ENCODE assay signal across 8 mouse cellular contexts in genomic region chr4:53440816-53441571, GRCm38 (mm10). TPM values are rescaled to one million over a fixed set of nuclear protein-coding genes. Genes with fewer than 3 reads are reported as not detected.
DNase-seq lines count a peak whose midpoint lies in the region; ATAC-seq and TF ChIP-seq lines count a peak whose summit lies in the region.

No protein-coding gene starts in this region.

- peak overlapping the region; percentile 74 for H3K9ac ChIP-seq in embryonic facial prominence, embryonic 12.5 days
- H3K9ac ChIP-seq in heart, embryonic 11.5 days (ENCODE audit: low read depth, low read length) = peak overlapping the region; percentile 84
- H3K9ac ChIP-seq in kidney, embryonic 15.5 days = peak overlapping the region; percentile 74
- H3K9ac ChIP-seq in liver, embryonic 13.5 days = peak overlapping the region; percentile 86

- under 1% methylated on average over 45 of the region's 45 CpGs for WGBS in embryonic facial prominence, embryonic 12.5 days
- WGBS in heart, embryonic 11.5 days (ENCODE audit: insufficient replicate concordance) = under 1% methylated on average over 44 of the region's 45 CpGs
- WGBS in kidney, embryonic 15.5 days = under 1% methylated on average over 45 of the region's 45 CpGs
- WGBS in liver, embryonic 13.5 days (ENCODE audit: insufficient replicate concordance) = 2% methylated on average over 44 of the region's 45 CpGs

- peak; percentile 23; the same call in 1 of the 2 replicates for ATAC-seq in embryonic facial prominence, embryonic 12.5 days (ENCODE audit: insufficient number of reproducible peaks, insufficient read depth, low FRiP score, low TSS enrichment)
- no peak for ATAC-seq in heart, embryonic 11.5 days (replicated peaks; ENCODE audit: insufficient number of reproducible peaks, low FRiP score, low TSS enrichment)
- ATAC-seq in kidney, embryonic 15.5 days (replicated peaks; ENCODE audit: low FRiP score) = peak; percentile 27
- ATAC-seq in liver, embryonic 13.5 days (ENCODE audit: low read depth) = no peak; the same call in 1 of the 2 replicates

- H3K27ac ChIP-seq in embryonic facial prominence, embryonic 12.5 days = peak overlapping the region; percentile 81
- H3K27ac ChIP-seq in heart, embryonic 11.5 days (ENCODE audit: low read depth, low read length) = peak overlapping the region; percentile 86
- H3K27ac ChIP-seq in kidney, embryonic 15.5 days = peak overlapping the region; percentile 93
- H3K27ac ChIP-seq in liver, embryonic 13.5 days = peak overlapping the region; percentile 77
- no peak overlapping the region for H3K27ac ChIP-seq in testis, adult 2 months (ENCODE audit: control insufficient read depth, insufficient read depth, low read depth, low read length)

- peaks cover 22% of the 10 kb centered on the region; the same call in 1 of the 2 replicates for H3K4me1 ChIP-seq in embryonic facial prominence, embryonic 12.5 days
- peaks cover 13% of the 10 kb centered on the region for H3K4me1 ChIP-seq in heart, embryonic 11.5 days (ENCODE audit: control insufficient read depth, insufficient read depth, low read length)
- peaks cover 48% of the 10 kb centered on the region for H3K4me1 ChIP-seq in kidney, embryonic 15.5 days
- peaks cover 40% of the 10 kb centered on the region for H3K4me1 ChIP-seq in liver, embryonic 13.5 days (replicated peaks)
- peaks cover 3% of the 10 kb centered on the region for H3K4me1 ChIP-seq in testis, adult 2 months (ENCODE audit: control insufficient read depth, insufficient read depth, low read length)

- no peaks in the 10 kb centered on the region for H3K9me3 ChIP-seq in embryonic facial prominence, embryonic 12.5 days
- H3K9me3 ChIP-seq in heart, embryonic 11.5 days (replicated peaks; ENCODE audit: control insufficient read depth, low read length) = no peaks in the 10 kb centered on the region
- H3K9me3 ChIP-seq in kidney, embryonic 15.5 days (replicated peaks) = no peaks in the 10 kb centered on the region
- H3K9me3 ChIP-seq in liver, embryonic 13.5 days (replicated peaks) = no peaks in the 10 kb centered on the region

- H3K36me3 ChIP-seq in embryonic facial prominence, embryonic 12.5 days = no peaks in the 10 kb centered on the region
- no peaks in the 10 kb centered on the region for H3K36me3 ChIP-seq in heart, embryonic 11.5 days (ENCODE audit: control insufficient read depth, insufficient read depth, low read length)
- no peaks in the 10 kb centered on the region for H3K36me3 ChIP-seq in kidney, embryonic 15.5 days
- H3K36me3 ChIP-seq in liver, embryonic 13.5 days = no peaks in the 10 kb centered on the region
- no peaks in the 10 kb centered on the region for H3K36me3 ChIP-seq in testis, adult 2 months (ENCODE audit: control insufficient read depth, insufficient read depth, low read length)

- no peaks in the 10 kb centered on the region for H3K27me3 ChIP-seq in embryonic facial prominence, embryonic 12.5 days
- H3K27me3 ChIP-seq in heart, embryonic 11.5 days (ENCODE audit: control insufficient read depth, insufficient read depth, low read length) = no peaks in the 10 kb centered on the region; the same call in 1 of the 2 replicates
- H3K27me3 ChIP-seq in kidney, embryonic 15.5 days = no peaks in the 10 kb centered on the region
- peaks cover 39% of the 10 kb centered on the region for H3K27me3 ChIP-seq in liver, embryonic 13.5 days
- 0 out of 2 replicates have a peak, but pooled peaks cover 2% of the 10 kb centered on the region for H3K27me3 ChIP-seq in testis, adult 2 months (ENCODE audit: control insufficient read depth, insufficient read depth, low read length)

- TF ChIP-seq CTCF in testis, adult 2 months (IDR thresholded peaks at IDR 0.05; ENCODE audit: control insufficient read depth, insufficient read depth, insufficient replicate concordance, low read depth, low read length) = no peak

- no peak for TF ChIP-seq POLR2A in testis, adult 2 months (IDR thresholded peaks at IDR 0.05; ENCODE audit: control insufficient read depth, low read depth, low read length)

- peak overlapping the region; percentile 96 for H3K4me2 ChIP-seq in embryonic facial prominence, embryonic 12.5 days (replicated peaks)
- H3K4me2 ChIP-seq in heart, embryonic 11.5 days = peak overlapping the region; percentile 95
- H3K4me2 ChIP-seq in kidney, embryonic 15.5 days = peak overlapping the region; percentile 97
- peak overlapping the region; percentile 94 for H3K4me2 ChIP-seq in liver, embryonic 13.5 days

- H3K4me3 ChIP-seq in embryonic facial prominence, embryonic 12.5 days = peak overlapping the region; percentile 86
- peak overlapping the region; percentile 92 for H3K4me3 ChIP-seq in heart, embryonic 11.5 days (ENCODE audit: low read depth, low read length)
- H3K4me3 ChIP-seq in kidney, embryonic 15.5 days (replicated peaks) = peak overlapping the region; percentile 92
- peak overlapping the region; percentile 76 for H3K4me3 ChIP-seq in liver, embryonic 13.5 days (replicated peaks)
- H3K4me3 ChIP-seq in testis, adult 2 months (ENCODE audit: control insufficient read depth, low read depth, low read length) = peak overlapping the region; percentile 91

- peak; percentile 59 for DNase-seq in A20 (ENCODE audit: low read depth, low spot score)
- peak; percentile 44 to 48 for DNase-seq in adrenal gland, adult 18-20 months (ENCODE audit: low spot score in 2 of 2)
- DNase-seq in liver, embryonic 13.5 days = no peak
- DNase-seq in natural killer cell, adult 2 months (ENCODE audit: low spot score in 2 of 2) = peak; percentile 46 to 47

RNA-seq across cellular contexts. Expression of gene Slc44a1, which starts 0.8 kb away (rescaled TPM):
- total RNA-seq in adrenal gland, adult 18-20 months (2021) = 10 to 100 TPM; 85.2 to 95.7 TPM
- polyA plus RNA-seq in embryonic facial prominence, embryonic 12.5 days (2016; fragmentation: Nextera tagmentation; extraction: Ambion mirVana) = 35.4 and 37.0 TPM in 2 replicates
- polyA plus RNA-seq in heart, embryonic 11.5 days (2014; fragmentation: Nextera tagmentation; extraction: Ambion mirVana) = 19.5 and 25.5 TPM in 2 replicates
- polyA plus RNA-seq in kidney, embryonic 15.5 days (2015; fragmentation: Nextera tagmentation; extraction: Ambion mirVana) = 38.0 and 38.1 TPM in 2 replicates
- 8.9 and 10.6 TPM in 2 replicates for polyA plus RNA-seq in liver, embryonic 13.5 days (2015; fragmentation: Nextera tagmentation; extraction: Ambion mirVana)
- 3.1 and 3.3 TPM in 2 replicates for polyA plus RNA-seq in testis, adult 2 months (2012; rRNA removed)

Comparison
In these comparisons a context has a peak if more than half of its experiments do, and no peak if none do; other contexts are left out.
1. ATAC-seq: peak in embryonic facial prominence, embryonic 12.5 days (single experiment) and kidney, embryonic 15.5 days (single experiment); none in heart, embryonic 11.5 days (single experiment) and liver, embryonic 13.5 days (single experiment).
2. Peak in every context shown above with its lines, with median percentiles within 50 percentile points of each other: H3K4me2 ChIP-seq, H3K4me3 ChIP-seq and H3K9ac ChIP-seq.